Mouse (Mus musculus): ENCODE data around the gene Gabpa.

- TF ChIP-seq CTCF (IDR thresholded peaks at IDR 0.05; ENCODE audit: low read depth) (no peak), EP300 (IDR thresholded peaks at IDR 0.05; ENCODE audit: low read depth) (no peak)
Observed at GRCm38 (mm10) chr16:84793401-84793800, 41.3 kb upstream of the Gabpa start.
